Mouse (Mus musculus) E14TG2a.4 (cell line): Measurements from ENCODE around the gene Gm21292.
"Not testable (repeated sequence)": the region's sequence is repeated elsewhere in the genome, so short reads cannot be mapped to it uniquely, and the experiment has no call there.

Experiments
- H3K27me3 ChIP-seq: 2 replicates; pipeline ENCODE4 v1.6.1; 2014; ENCODE audit warnings: low read length, control low read depth; ENCODE audit not compliant: insufficient read depth
- H3K36me3 ChIP-seq: 2 replicates; pipeline ENCODE4 v1.6.1; 2014; ENCODE audit warnings: low read length, control low read depth; ENCODE audit not compliant: insufficient read depth
- H3K4me1 ChIP-seq: replicated peaks from 2 replicates; pipeline ENCODE4 v1.6.1; 2014; ENCODE audit warnings: low read depth, low read length, control low read depth
- H3K4me3 ChIP-seq: replicated peaks from 2 replicates; pipeline ENCODE4 v1.5.1; 2014; ENCODE audit warnings: mild to moderate bottlenecking, low read length
- H3K9me3 ChIP-seq: 2 replicates; pipeline ENCODE4 v1.6.1; 2014; ENCODE audit warnings: low read length, control low read depth

Gene Gm21292

DNA sequence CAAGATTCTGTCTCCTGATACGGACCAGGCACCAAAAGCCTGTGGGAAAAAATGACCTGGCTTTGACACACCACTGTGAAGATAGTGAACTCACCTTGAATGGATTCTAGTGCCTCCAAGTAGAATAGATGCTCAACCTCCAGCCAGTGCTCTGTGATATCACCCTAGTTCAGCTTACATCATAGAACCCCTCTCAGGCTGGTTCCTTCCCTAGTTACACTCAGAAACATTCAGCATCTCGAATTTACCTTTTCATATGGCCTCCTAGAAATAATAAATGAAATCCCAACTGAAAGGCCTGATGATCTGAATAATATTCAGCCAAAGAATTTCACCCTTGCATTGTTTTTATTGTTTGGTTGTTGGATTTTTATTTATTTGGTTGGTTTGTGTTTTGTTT is at the start of gene Gm21292:
Gene Gm21292, minus strand, starts transcription at position 101 of the 400 bp plus-strand sequence.
- H3K9me3 ChIP-seq, H3K4me3 ChIP-seq, H3K36me3 ChIP-seq, H3K4me1 ChIP-seq, H3K27me3 ChIP-seq: not testable (repeated sequence)
